Mouse (Mus musculus) thymus, postnatal 10 days (tissue): ENCODE data around the gene Nol12.

Experiments used
- DNase-seq, 2 experiments: peaks; one replicate each; pipeline ENCODE4 v3.0.0; 2021; ENCODE audit warnings: low spot score in 2 of 2

The Nol12 gene

GRCm38 (mm10) chr15:78934784-78935320, at the start of gene Nol12:
TSS of gene Nol12 (plus strand) at chr15:78934933.
- DNase-seq, result peak; percentile 69 to 81

GRCm38 (mm10) chr15:78889401-78889853, 45.3 kb upstream of the Nol12 start:
- no peak for DNase-seq

- DNase-seq, result no peak
These were observed 42.3 kb upstream of the Nol12 start for GRCm38 (mm10) chr15:78892440-78892839.

- peak in 1 of 2 experiments; percentile 31 for DNase-seq
These were observed 40.0 kb upstream of the Nol12 start for GRCm38 (mm10) chr15:78894726-78895125.

GRCm38 (mm10) chr15:78895741-78896140, 39.0 kb upstream of the Nol12 start:
- no peak for DNase-seq

- DNase-seq, result peak in 1 of 2 experiments; percentile 27
These were observed 38.6 kb upstream of the Nol12 start for GRCm38 (mm10) chr15:78896149-78896548.

- DNase-seq, result no peak
These were observed 37.2 kb upstream of the Nol12 start for GRCm38 (mm10) chr15:78897488-78897887.

GRCm38 (mm10) chr15:78898507-78899001, 36.2 kb upstream of the Nol12 start:
- DNase-seq, result peak; percentile 64 to 65

GRCm38 (mm10) chr15:78899409-78899739, 35.4 kb upstream of the Nol12 start, which contains the start of gene Gm49510:
TSS of gene Gm49510 (plus strand) at chr15:78899667.
- DNase-seq, result no peak

- peak; percentile 73 to 81 for DNase-seq
These were observed 34.8 kb upstream of the Nol12 start, which contains the start of gene Sh3bp1 for GRCm38 (mm10) chr15:78899740-78900584. TSS of gene Sh3bp1 (plus strand) at chr15:78899768.

GRCm38 (mm10) chr15:78900585-78901421, 33.9 kb upstream of the Nol12 start:
- DNase-seq, result no peak

GRCm38 (mm10) chr15:78901422-78901789, 33.3 kb upstream of the Nol12 start:
- no peak for DNase-seq

GRCm38 (mm10) chr15:78903243-78903642, 31.5 kb upstream of the Nol12 start:
- peak; percentile 64 to 89 for DNase-seq

- DNase-seq, result no peak
These were observed 26.3 kb upstream of the Nol12 start for GRCm38 (mm10) chr15:78908399-78908798.

GRCm38 (mm10) chr15:78908982-78909381, 25.8 kb upstream of the Nol12 start:
- DNase-seq, result no peak

GRCm38 (mm10) chr15:78912040-78912439, 22.7 kb upstream of the Nol12 start:
- DNase-seq, result no peak

GRCm38 (mm10) chr15:78913632-78914090, 21.1 kb upstream of the Nol12 start, which contains the start of gene Pdxp:
TSS of gene Pdxp (plus strand) at chr15:78913919.
- peak; percentile 96 to 98 for DNase-seq

GRCm38 (mm10) chr15:78914091-78914822, 20.5 kb upstream of the Nol12 start:
- DNase-seq, result peak; percentile 48 to 50

GRCm38 (mm10) chr15:78914823-78915659, 19.7 kb upstream of the Nol12 start:
- DNase-seq, result no peak

GRCm38 (mm10) chr15:78915660-78916017, 19.1 kb upstream of the Nol12 start:
- peak; percentile 72 to 74 for DNase-seq
